Mouse (Mus musculus): ENCODE data around the gene Tent5b.

Tent5b gene

GRCm38 (mm10) chr4:133504755-133505485 is 25.0 kb downstream of the Tent5b start:
- ChIA-PET POLR2A (interaction anchor here in 1 of 4 experiments (1.8 kb wide), 1 partner anchor 41 kb away, joined by 5 read pairs; the partner anchor contains the start of gene Nudc), CTCF (interaction anchor here in 1 of 4 experiments (2.1 kb wide), 1 partner anchor 25 kb away, joined by 7 read pairs; the partner anchor contains the start of gene Tent5b)

- CTCF ChIA-PET, result interaction anchor here in 2 of 4 experiments (0.6 to 2.1 kb wide), 4 partner anchors 12 to 57 kb away, joined by 3 to 7 read pairs (median 4); partner anchors contain the start of genes Kdf1 (in 1 of the 2) and Tent5b (in 1 of the 2)
These were observed 26.6 kb downstream of the Tent5b start for GRCm38 (mm10) chr4:133506573-133506972.

GRCm38 (mm10) chr4:133508990-133509389 is 29.1 kb downstream of the Tent5b start:
- ChIA-PET POLR2A (interaction anchor here (0.6 to 1.8 kb wide), 14 partner anchors 10 to 525 kb away, joined by 3 to 10 read pairs (median 4); partner anchors contain the start of genes Tent5b (in 2 of the 4), Trnp1 (in 1 of the 4) and Wdtc1 (in 1 of the 4)), CTCF (interaction anchor here in 3 of 4 experiments (0.6 to 2.1 kb wide), 8 partner anchors 12 to 529 kb away, joined by 3 to 10 read pairs (median 4); partner anchors contain the start of gene Tent5b (in 1 of the 3))

More at GRCm38 (mm10) chr4:133506573-133506972, 26.6 kb downstream of the Tent5b start:
- POLR2A ChIA-PET, result interaction anchor here in 3 of 4 experiments (0.6 to 1.8 kb wide), 7 partner anchors 10 to 494 kb away, joined by 3 to 5 read pairs (median 3); partner anchors contain the start of genes Nudc (in 1 of the 3) and Wdtc1 (in 1 of the 3)

- ChIA-PET CTCF (interaction anchor here in 3 of 4 experiments (0.9 to 2.5 kb wide), 10 partner anchors 9 to 59 kb away, joined by 3 to 14 read pairs (median 4); partner anchors contain the start of genes Nudc (in 1 of the 3) and Tent5b (in 1 of the 3)), POLR2A (interaction anchor here in 3 of 4 experiments (0.6 to 2.4 kb wide), 9 partner anchors 9 to 524 kb away, joined by 3 to 15 read pairs (median 3); partner anchors contain the start of genes Tent5b (in 2 of the 3) and Wdtc1 (in 1 of the 3))
These were observed 31.1 kb downstream of the Tent5b start for GRCm38 (mm10) chr4:133511050-133511449.

- ChIA-PET POLR2A (interaction anchor here in 1 of 4 experiments (1.6 kb wide), 1 partner anchor 35 kb away, joined by 4 read pairs; no protein-coding TSS in a partner anchor), CTCF (interaction anchor here in 3 of 4 experiments (0.6 to 2.1 kb wide), 7 partner anchors 16 to 108 kb away, joined by 3 to 6 read pairs (median 3); partner anchors contain the start of gene Tent5b (in 1 of the 3))
These were observed 32.6 kb downstream of the Tent5b start for GRCm38 (mm10) chr4:133512511-133512910.

GRCm38 (mm10) chr4:133512972-133513371 is 33.0 kb downstream of the Tent5b start:
- CTCF ChIA-PET, result interaction anchor here in 3 of 4 experiments (0.6 to 2.1 kb wide), 7 partner anchors 16 to 447 kb away, joined by 3 to 6 read pairs (median 3); partner anchors contain the start of gene Tent5b (in 1 of the 3)
- POLR2A ChIA-PET, result interaction anchor here in 2 of 4 experiments (1.4 to 1.6 kb wide), 2 partner anchors 15 to 36 kb away, joined by 4 read pairs; no protein-coding TSS in a partner anchor

GRCm38 (mm10) chr4:133518601-133519368 is 38.9 kb downstream of the Tent5b start, which contains the start of gene Kdf1:
Kdf1 (plus strand) TSS chr4:133518963.
- ChIA-PET CTCF (interaction anchor here in 3 of 4 experiments (0.6 to 1.9 kb wide), 10 partner anchors 12 to 96 kb away, joined by 3 to 7 read pairs (median 3); partner anchors contain the start of genes Gpatch3 (in 1 of the 3) and Tent5b (in 1 of the 3)), POLR2A (interaction anchor here (0.6 to 2.2 kb wide), 25 partner anchors 11 to 786 kb away, joined by 3 to 12 read pairs (median 4); partner anchors contain the start of genes Nudc (in 2 of the 4), Wdtc1 (in 2 of the 4) and Tent5b (in 1 of the 4))

GRCm38 (mm10) chr4:133519369-133519665 is 39.4 kb downstream of the Tent5b start:
- CTCF ChIA-PET, result interaction anchor here in 1 of 4 experiments (0.8 to 1.9 kb wide), 2 partner anchors 39 to 67 kb away, joined by 3 to 7 read pairs; partner anchors contain the start of gene Tent5b
- POLR2A ChIA-PET, result interaction anchor here in 3 of 4 experiments (0.7 to 2.2 kb wide), 15 partner anchors 11 to 415 kb away, joined by 3 to 12 read pairs (median 4); partner anchors contain the start of genes Nudc (in 2 of the 3), Tent5b (in 1 of the 3) and Wdtc1 (in 1 of the 3)

- CTCF ChIA-PET, result no interaction called here
- POLR2A ChIA-PET, result interaction anchor here in 1 of 4 experiments (0.6 to 2.1 kb wide), 4 partner anchors 15 to 239 kb away, joined by 3 to 4 read pairs (median 4); no protein-coding TSS in a partner anchor
These were observed 41.6 kb downstream of the Tent5b start for GRCm38 (mm10) chr4:133521502-133521901.

- ChIA-PET POLR2A (interaction anchor here in 2 of 4 experiments (0.6 to 1.6 kb wide), 4 partner anchors 9 to 49 kb away, joined by 3 to 10 read pairs (median 5); partner anchors contain the start of gene Nudc (in 1 of the 2)), CTCF (interaction anchor here in 1 of 4 experiments (0.6 kb wide), 1 partner anchor 235 kb away, joined by 6 read pairs; no protein-coding TSS in a partner anchor)
These were observed 47.9 kb downstream of the Tent5b start for GRCm38 (mm10) chr4:133527788-133528187.

GRCm38 (mm10) chr4:133532777-133533176 is 52.8 kb downstream of the Tent5b start:
- ChIA-PET POLR2A (interaction anchor here (0.5 to 5.6 kb wide), 5 partner anchors 12 to 932 kb away, joined by 3 to 35 read pairs (median 7); partner anchors contain the start of genes Nudc (in 2 of the 4) and Wdtc1 (in 1 of the 4)), CTCF (interaction anchor here in 2 of 4 experiments (0.6 to 1.6 kb wide), 2 partner anchors 13 to 19 kb away, joined by 3 read pairs; partner anchors contain the start of gene Nudc (in 1 of the 2))

- POLR2A ChIA-PET, result interaction anchor here (0.5 to 5.6 kb wide), 25 partner anchors 8 to 373 kb away, joined by 3 to 35 read pairs (median 4); partner anchors contain the start of genes Nudc (in 4 of the 4), Kdf1 (in 1 of the 4) and Tent5b (in 1 of the 4)
- CTCF ChIA-PET, result interaction anchor here in 1 of 4 experiments (1.2 to 2.0 kb wide), 6 partner anchors 10 to 297 kb away, joined by 3 to 7 read pairs (median 4); partner anchors contain the start of genes Gpatch3, Nudc, Tent5b and Trnp1
These were observed 56.1 kb downstream of the Tent5b start for GRCm38 (mm10) chr4:133536081-133536480.

- ChIA-PET POLR2A (interaction anchor here (0.5 to 5.6 kb wide), 30 partner anchors 8 to 373 kb away, joined by 3 to 35 read pairs (median 4); partner anchors contain the start of genes Nudc (in 4 of the 4), Kdf1 (in 1 of the 4) and Tent5b (in 1 of the 4)), CTCF (interaction anchor here in 3 of 4 experiments (0.6 to 2.0 kb wide), 9 partner anchors 9 to 593 kb away, joined by 3 to 7 read pairs (median 4); partner anchors contain the start of genes Gpatch3 (in 1 of the 3), Nudc (in 1 of the 3), Tent5b (in 1 of the 3) and Trnp1 (in 1 of the 3))
These were observed 56.7 kb downstream of the Tent5b start for GRCm38 (mm10) chr4:133536652-133537051.
